Mouse (Mus musculus): ENCODE measurements at regions not wholly inside any gene's neighbourhood (a gene's known extent, or its start where the extent isn't known, plus 50 kb on each side); places are given as distances from the start of the nearest gene placed in this dataset.

DNA sequence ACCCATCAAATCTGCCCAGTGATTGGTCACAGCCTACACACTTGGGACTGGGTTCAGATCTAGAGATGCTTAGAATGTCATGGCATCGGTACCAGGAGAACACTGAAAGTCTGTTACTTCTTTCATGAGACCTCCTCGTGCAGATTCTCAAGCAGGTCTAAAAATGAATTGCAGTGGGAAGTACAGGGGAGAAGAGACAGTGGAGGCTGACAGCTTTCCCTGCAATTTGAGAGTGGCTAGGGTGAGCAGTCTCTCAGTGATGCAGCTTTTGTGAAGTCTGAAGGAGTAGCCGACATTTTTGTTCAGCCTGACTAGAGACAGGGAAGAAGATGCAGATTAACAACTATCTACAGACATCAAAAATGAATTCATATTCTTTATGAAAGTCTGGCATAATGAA is 112.5 kb downstream of the Fam198b start:
- H3K36me3 ChIP-seq (ENCODE audit: control insufficient read depth, insufficient read depth, low read length, poor library complexity, severe bottlenecking) = no peaks in the 10 kb centered on the region
- H3K4me3 ChIP-seq (ENCODE audit: insufficient read depth in 1 of 2, low read depth in 1 of 2, low read length in 2 of 2, poor library complexity in 1 of 2, severe bottlenecking in 1 of 2) = no peak overlapping the region
- H3K27ac ChIP-seq (ENCODE audit: insufficient read depth, low read depth, low read length, poor library complexity, severe bottlenecking) = no peak overlapping the region
- no peaks in the 10 kb centered on the region; a peak in 1 of 4 replicates for H3K4me1 ChIP-seq (ENCODE audit: control insufficient read depth in 2 of 2, insufficient read depth in 2 of 2, low read length in 2 of 2, poor library complexity in 1 of 2)
- no peak for DNase-seq (ENCODE audit: low read depth, low spot score)
- TF ChIP-seq HCFC1 (IDR thresholded peaks at IDR 0.05; ENCODE audit: borderline replicate concordance, insufficient read depth, low read length) (no peak), MAFK (IDR thresholded peaks at IDR 0.05; ENCODE audit: insufficient read depth, low read depth, low read length) (no peak), ZC3H11A (IDR thresholded peaks at IDR 0.05; ENCODE audit: borderline replicate concordance, low read depth, low read length) (no peak), CHD2 (IDR thresholded peaks at IDR 0.05; ENCODE audit: low read depth, low read length) (no peak), ZNF384 (IDR thresholded peaks at IDR 0.05; ENCODE audit: low read depth, low read length) (no peak)
- no peak overlapping the region for H3K9ac ChIP-seq (ENCODE audit: insufficient read depth, low read depth, low read length, poor library complexity, severe bottlenecking)
- H3K9me3 ChIP-seq (ENCODE audit: control insufficient read depth, insufficient read depth, low read depth, low read length) = no peaks in the 10 kb centered on the region
- in situ Hi-C loops (cut with MboI; ENCODE audit: low sequenced_read_pairs in 2 of 2, unreplicated experiment in 2 of 2) = no loop called here

DNA sequence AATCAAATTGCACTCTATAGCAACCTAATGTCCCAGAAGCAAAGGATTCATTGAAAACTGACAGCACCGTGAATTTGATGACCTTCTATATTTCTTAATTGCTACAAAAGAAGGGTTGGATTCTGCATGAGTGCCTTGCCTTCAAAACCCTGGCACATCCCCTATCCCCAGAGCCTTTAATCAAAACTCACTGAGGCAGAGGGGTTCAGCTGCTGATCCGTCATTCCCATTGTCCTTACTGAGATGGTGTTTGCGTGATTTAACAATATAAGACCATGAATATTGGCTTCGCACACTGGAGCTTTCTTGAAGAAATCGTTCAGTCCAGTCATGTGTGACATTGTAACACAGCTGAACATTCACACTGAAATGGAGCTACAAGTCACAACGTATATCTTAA is 118.0 kb downstream of the Fam198b start:
- no peaks in the 10 kb centered on the region for H3K36me3 ChIP-seq (ENCODE audit: control insufficient read depth, insufficient read depth, low read length, poor library complexity, severe bottlenecking)

DNA sequence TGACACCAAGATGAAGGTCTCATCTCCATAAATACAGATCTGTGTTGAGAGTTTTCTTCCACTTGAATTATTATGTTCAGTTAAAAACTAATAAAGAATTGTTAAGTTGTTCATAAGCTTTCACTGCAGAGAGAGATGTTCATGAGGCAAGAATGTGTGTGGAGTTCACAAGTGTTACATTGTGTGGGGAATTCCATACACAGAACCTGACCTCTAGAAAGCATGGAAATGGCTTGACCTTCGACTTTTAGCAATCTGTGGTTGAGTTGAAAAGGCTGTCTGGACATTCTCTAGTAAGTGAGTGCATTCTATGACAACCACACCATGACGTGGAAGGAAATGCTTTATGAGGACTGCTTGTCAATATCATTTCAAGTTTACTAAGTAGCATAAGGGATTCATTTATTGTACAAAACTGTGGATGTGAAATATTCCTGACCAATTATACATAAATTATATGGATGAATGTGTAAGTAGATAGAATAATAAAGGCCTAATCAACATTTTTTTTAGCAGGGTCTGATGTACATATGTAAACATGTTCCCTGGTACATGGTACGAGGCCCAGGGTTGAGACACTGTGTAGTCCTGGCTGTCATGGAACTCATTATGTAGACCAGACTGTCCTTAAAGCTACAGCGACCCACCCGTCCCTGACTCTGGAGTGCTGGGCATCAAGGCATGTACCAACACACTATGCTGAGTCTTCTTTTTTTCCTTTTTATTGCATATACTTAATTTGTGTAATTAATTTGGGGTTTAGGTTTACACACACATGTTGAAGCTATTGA is 119.2 kb downstream of the Fam198b start:
- H3K27ac ChIP-seq (ENCODE audit: insufficient read depth, low read depth, low read length, poor library complexity, severe bottlenecking) = no peak overlapping the region
- DNase-seq (ENCODE audit: low read depth, low spot score) = no peak
- H3K9ac ChIP-seq (ENCODE audit: insufficient read depth, low read depth, low read length, poor library complexity, severe bottlenecking) = no peak overlapping the region
- H3K4me3 ChIP-seq (ENCODE audit: insufficient read depth in 1 of 2, low read depth in 1 of 2, low read length in 2 of 2, poor library complexity in 1 of 2, severe bottlenecking in 1 of 2) = no peak overlapping the region
- no peaks in the 10 kb centered on the region for H3K4me1 ChIP-seq (ENCODE audit: control insufficient read depth in 2 of 2, insufficient read depth in 2 of 2, low read length in 2 of 2, poor library complexity in 1 of 2)
- in situ Hi-C loops (cut with MboI; ENCODE audit: low sequenced_read_pairs in 2 of 2, unreplicated experiment in 2 of 2) = no loop called here
- H3K9me3 ChIP-seq (ENCODE audit: control insufficient read depth, insufficient read depth, low read depth, low read length) = no peaks in the 10 kb centered on the region
- H3K36me3 ChIP-seq (ENCODE audit: control insufficient read depth, insufficient read depth, low read length, poor library complexity, severe bottlenecking) = no peaks in the 10 kb centered on the region
- TF ChIP-seq HCFC1 (IDR thresholded peaks at IDR 0.05; ENCODE audit: borderline replicate concordance, insufficient read depth, low read length) (no peak), ZNF384 (IDR thresholded peaks at IDR 0.05; ENCODE audit: low read depth, low read length) (no peak), MAFK (IDR thresholded peaks at IDR 0.05; ENCODE audit: insufficient read depth, low read depth, low read length) (no peak), CHD2 (IDR thresholded peaks at IDR 0.05; ENCODE audit: low read depth, low read length) (no peak), ZC3H11A (IDR thresholded peaks at IDR 0.05; ENCODE audit: borderline replicate concordance, low read depth, low read length) (no peak)

More for the DNA sequence above, 118.0 kb downstream of the Fam198b start:
- TF ChIP-seq CHD2 (IDR thresholded peaks at IDR 0.05; ENCODE audit: low read depth, low read length) (no peak), HCFC1 (IDR thresholded peaks at IDR 0.05; ENCODE audit: borderline replicate concordance, insufficient read depth, low read length) (no peak)
- H3K4me1 ChIP-seq (ENCODE audit: control insufficient read depth in 2 of 2, insufficient read depth in 2 of 2, low read length in 2 of 2, poor library complexity in 1 of 2) = no peaks in the 10 kb centered on the region
- in situ Hi-C loops (cut with MboI; ENCODE audit: low sequenced_read_pairs in 2 of 2, unreplicated experiment in 2 of 2) = no loop called here
- DNase-seq (ENCODE audit: low read depth, low spot score) = no peak
- H3K9me3 ChIP-seq (ENCODE audit: control insufficient read depth, insufficient read depth, low read depth, low read length) = no peaks in the 10 kb centered on the region
- H3K27ac ChIP-seq (ENCODE audit: insufficient read depth, low read depth, low read length, poor library complexity, severe bottlenecking) = no peak overlapping the region
- no peak overlapping the region for H3K4me3 ChIP-seq (ENCODE audit: insufficient read depth in 1 of 2, low read depth in 1 of 2, low read length in 2 of 2, poor library complexity in 1 of 2, severe bottlenecking in 1 of 2)
- H3K9ac ChIP-seq (ENCODE audit: insufficient read depth, low read depth, low read length, poor library complexity, severe bottlenecking) = no peak overlapping the region

DNA sequence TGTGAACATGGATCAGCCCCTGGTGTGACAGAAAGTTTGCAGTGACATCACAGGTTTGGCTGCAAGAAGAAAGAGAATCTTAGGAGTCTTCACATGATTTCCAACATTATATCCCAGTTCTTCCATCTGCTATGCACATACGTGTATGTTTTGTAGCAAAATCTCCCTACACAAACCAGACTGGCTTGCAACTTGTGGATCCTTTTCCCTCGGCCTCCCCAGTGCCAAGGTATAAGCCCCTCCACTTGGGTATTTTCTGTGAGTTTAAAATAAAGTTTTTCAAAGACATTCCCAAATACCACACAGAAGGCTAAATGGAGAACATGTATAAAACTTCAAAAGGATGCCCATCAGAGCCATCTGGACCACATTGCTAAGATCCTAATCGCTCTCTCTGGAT is 120.2 kb downstream of the Fam198b start:
- Histone ChIP-seq H3K4me1 (ENCODE audit: control insufficient read depth in 2 of 2, insufficient read depth in 2 of 2, low read length in 2 of 2, poor library complexity in 1 of 2) (no peaks in the 10 kb centered on the region), H3K9me3 (ENCODE audit: control insufficient read depth, insufficient read depth, low read depth, low read length) (no peaks in the 10 kb centered on the region), H3K4me3 (ENCODE audit: insufficient read depth in 1 of 2, low read depth in 1 of 2, low read length in 2 of 2, poor library complexity in 1 of 2, severe bottlenecking in 1 of 2) (no peak overlapping the region), H3K9ac (ENCODE audit: insufficient read depth, low read depth, low read length, poor library complexity, severe bottlenecking) (no peak overlapping the region), H3K36me3 (ENCODE audit: control insufficient read depth, insufficient read depth, low read length, poor library complexity, severe bottlenecking) (no peaks in the 10 kb centered on the region), H3K27ac (ENCODE audit: insufficient read depth, low read depth, low read length, poor library complexity, severe bottlenecking) (no peak overlapping the region)
- DNase-seq (ENCODE audit: low read depth, low spot score) = no peak
- TF ChIP-seq ZNF384 (IDR thresholded peaks at IDR 0.05; ENCODE audit: low read depth, low read length) = no peak
- TF ChIP-seq MAFK (IDR thresholded peaks at IDR 0.05; ENCODE audit: insufficient read depth, low read depth, low read length) = no peak
- TF ChIP-seq HCFC1 (IDR thresholded peaks at IDR 0.05; ENCODE audit: borderline replicate concordance, insufficient read depth, low read length) = no peak
- TF ChIP-seq ZC3H11A (IDR thresholded peaks at IDR 0.05; ENCODE audit: borderline replicate concordance, low read depth, low read length) = no peak
- no peak for TF ChIP-seq CHD2 (IDR thresholded peaks at IDR 0.05; ENCODE audit: low read depth, low read length)
- in situ Hi-C loops (cut with MboI; ENCODE audit: low sequenced_read_pairs in 2 of 2, unreplicated experiment in 2 of 2) = no loop called here
